Mouse (Mus musculus) small intestine, adult 2 months (tissue): ENCODE data around the gene Setdb1.

Experiments used
- CTCF ChIP-seq: fragments of 200-500 bp; IDR thresholded peaks from 2 replicates; pipeline ENCODE4 v1.5.1; 2012; ENCODE audit warnings: low read depth, mild to moderate bottlenecking, control low read depth, inconsistent platforms, low read length, moderate library complexity, mixed read lengths; ENCODE audit not compliant: insufficient replicate concordance, insufficient read length; ENCODE audit errors: extremely low read depth
- POLR2A ChIP-seq: fragments of 200-500 bp; IDR thresholded peaks from 2 replicates; pipeline ENCODE4 v1.6.1; 2012; ENCODE audit warnings: low read depth, mild to moderate bottlenecking, control low read depth, inconsistent platforms, low read length, moderate library complexity

DNA sequence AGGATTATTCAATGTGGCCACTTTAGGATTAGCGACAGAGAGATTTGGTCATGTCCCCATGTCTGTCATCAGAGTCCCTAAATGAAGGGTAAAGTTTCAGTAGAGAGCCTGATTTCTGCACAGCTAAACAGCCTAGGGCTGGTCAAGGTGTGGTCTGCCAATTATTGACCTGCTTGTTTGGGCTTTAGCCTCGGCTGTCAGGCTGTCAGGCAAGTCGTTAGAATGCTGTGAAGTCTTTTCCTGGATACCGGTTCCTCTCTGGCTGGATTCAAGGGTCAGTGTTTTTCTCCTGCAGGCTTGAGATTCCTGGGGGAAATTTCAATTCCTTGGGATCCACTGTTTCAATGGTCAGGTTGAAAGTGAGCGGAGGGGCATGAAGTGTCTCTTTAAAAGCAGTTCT lies 71.0 kb downstream of the Setdb1 start:
- TF ChIP-seq POLR2A, result no peak
- TF ChIP-seq CTCF, result no peak
